Mouse (Mus musculus): ENCODE results near the gene Susd4. TPM values are rescaled to one million over a fixed set of nuclear protein-coding genes. Genes with fewer than 3 reads are reported as not detected.

Gene Susd4
- polyA plus RNA-seq, 1 experiment from 2014 or later = 37.4 TPM

GRCm38 (mm10) chr1:182927878-182928851 lies 164.5 kb downstream of the Susd4 start:
- H3K4me1 ChIP-seq (ENCODE audit: control insufficient read depth, insufficient read depth, low read length) = no peaks in the 10 kb centered on the region

GRCm38 (mm10) chr1:182935469-182935868 lies 171.8 kb downstream of the Susd4 start:
- Histone ChIP-seq H3K9ac (ENCODE audit: low read length) (no peak overlapping the region), H3K27ac (ENCODE audit: low read depth, low read length) (no peak overlapping the region), H3K4me1 (ENCODE audit: control insufficient read depth, insufficient read depth, low read length) (no peaks in the 10 kb centered on the region), H3K4me2 (ENCODE audit: low read length) (no peak overlapping the region), H3K9me3 (replicated peaks; ENCODE audit: control insufficient read depth, low read length) (no peaks in the 10 kb centered on the region), H3K4me3 (ENCODE audit: low read depth, low read length) (no peak overlapping the region), H3K36me3 (ENCODE audit: control insufficient read depth, insufficient read depth, low read length) (no peaks in the 10 kb centered on the region), H3K27me3 (replicated peaks; ENCODE audit: control insufficient read depth, insufficient read depth, low read length) (no peaks in the 10 kb centered on the region)
- ATAC-seq (no peak), DNase-seq (ENCODE audit: low spot score) (no peak)
- 51% methylated on average over 6 of the region's 6 CpGs for WGBS

More at GRCm38 (mm10) chr1:182927878-182928851, 164.5 kb downstream of the Susd4 start:
- 87% methylated on average over 19 of the region's 19 CpGs for WGBS
- no peak overlapping the region for H3K9ac ChIP-seq (ENCODE audit: low read length)
- H3K4me2 ChIP-seq (ENCODE audit: low read length) = no peak overlapping the region
- no peak overlapping the region for H3K27ac ChIP-seq (ENCODE audit: low read depth, low read length)
- ATAC-seq (no peak), DNase-seq (ENCODE audit: low spot score) (no peak)
- H3K4me3 ChIP-seq (ENCODE audit: low read depth, low read length) = no peak overlapping the region
- no peaks in the 10 kb centered on the region for H3K27me3 ChIP-seq (replicated peaks; ENCODE audit: control insufficient read depth, insufficient read depth, low read length)
- no peaks in the 10 kb centered on the region for H3K36me3 ChIP-seq (ENCODE audit: control insufficient read depth, insufficient read depth, low read length)
- H3K9me3 ChIP-seq (replicated peaks; ENCODE audit: control insufficient read depth, low read length) = no peaks in the 10 kb centered on the region

- no peak overlapping the region for H3K4me3 ChIP-seq (ENCODE audit: low read depth, low read length)
- no peak overlapping the region for H3K9ac ChIP-seq (ENCODE audit: low read length)
- no peaks in the 10 kb centered on the region for H3K36me3 ChIP-seq (ENCODE audit: control insufficient read depth, insufficient read depth, low read length)
- no peak overlapping the region for H3K27ac ChIP-seq (ENCODE audit: low read depth, low read length)
- DNase-seq (ENCODE audit: low spot score) = no peak
- no peaks in the 10 kb centered on the region for H3K9me3 ChIP-seq (replicated peaks; ENCODE audit: control insufficient read depth, low read length)
- WGBS = 43% methylated on average over 10 of the region's 10 CpGs
- H3K4me2 ChIP-seq (ENCODE audit: low read length) = no peak overlapping the region
- ATAC-seq = no peak
- H3K27me3 ChIP-seq (replicated peaks; ENCODE audit: control insufficient read depth, insufficient read depth, low read length) = no peaks in the 10 kb centered on the region
- peaks cover 3% of the 10 kb centered on the region; the same call in 1 of the 2 replicates for H3K4me1 ChIP-seq (ENCODE audit: control insufficient read depth, insufficient read depth, low read length)
Measured at GRCm38 (mm10) chr1:182937486-182938120, 173.9 kb downstream of the Susd4 start.

GRCm38 (mm10) chr1:182941921-182942320 lies 178.3 kb downstream of the Susd4 start:
- no peak for ATAC-seq

GRCm38 (mm10) chr1:182943911-182944310 lies 180.3 kb downstream of the Susd4 start:
- Histone ChIP-seq H3K4me2 (ENCODE audit: low read length) (no peak overlapping the region), H3K9me3 (replicated peaks; ENCODE audit: control insufficient read depth, low read length) (no peaks in the 10 kb centered on the region), H3K27ac (ENCODE audit: low read depth, low read length) (no peak overlapping the region), H3K9ac (ENCODE audit: low read length) (no peak overlapping the region), H3K27me3 (replicated peaks; ENCODE audit: control insufficient read depth, insufficient read depth, low read length) (no peaks in the 10 kb centered on the region), H3K4me3 (ENCODE audit: low read depth, low read length) (no peak overlapping the region), H3K36me3 (ENCODE audit: control insufficient read depth, insufficient read depth, low read length) (no peaks in the 10 kb centered on the region), H3K4me1 (ENCODE audit: control insufficient read depth, insufficient read depth, low read length) (peaks cover 3% of the 10 kb centered on the region; the same call in 1 of the 2 replicates)
- WGBS = 89% methylated on average over 3 of the region's 3 CpGs
- DNase-seq (ENCODE audit: low spot score) (no peak), ATAC-seq (no peak)

More at GRCm38 (mm10) chr1:182941921-182942320, 178.3 kb downstream of the Susd4 start:
- Histone ChIP-seq H3K9me3 (replicated peaks; ENCODE audit: control insufficient read depth, low read length) (no peaks in the 10 kb centered on the region), H3K4me2 (ENCODE audit: low read length) (no peak overlapping the region), H3K36me3 (ENCODE audit: control insufficient read depth, insufficient read depth, low read length) (no peaks in the 10 kb centered on the region), H3K27me3 (replicated peaks; ENCODE audit: control insufficient read depth, insufficient read depth, low read length) (no peaks in the 10 kb centered on the region), H3K4me3 (ENCODE audit: low read depth, low read length) (no peak overlapping the region), H3K27ac (ENCODE audit: low read depth, low read length) (no peak overlapping the region), H3K4me1 (ENCODE audit: control insufficient read depth, insufficient read depth, low read length) (peaks cover 3% of the 10 kb centered on the region; the same call in 1 of the 2 replicates), H3K9ac (ENCODE audit: low read length) (no peak overlapping the region)
- WGBS = 74% methylated on average over 2 of the region's 2 CpGs
- DNase-seq (ENCODE audit: low spot score) = no peak

- no peak for ATAC-seq
- H3K4me1 ChIP-seq (ENCODE audit: control insufficient read depth, insufficient read depth, low read length) = peaks cover 3% of the 10 kb centered on the region; the same call in 1 of the 2 replicates
- no peak for DNase-seq (ENCODE audit: low spot score)
- H3K4me3 ChIP-seq (ENCODE audit: low read depth, low read length) = no peak overlapping the region
- no peak overlapping the region for H3K27ac ChIP-seq (ENCODE audit: low read depth, low read length)
- WGBS = 81% methylated on average over 5 of the region's 5 CpGs
- no peak overlapping the region for H3K4me2 ChIP-seq (ENCODE audit: low read length)
- no peak overlapping the region for H3K9ac ChIP-seq (ENCODE audit: low read length)
- no peaks in the 10 kb centered on the region for H3K36me3 ChIP-seq (ENCODE audit: control insufficient read depth, insufficient read depth, low read length)
- no peaks in the 10 kb centered on the region for H3K9me3 ChIP-seq (replicated peaks; ENCODE audit: control insufficient read depth, low read length)
- no peaks in the 10 kb centered on the region for H3K27me3 ChIP-seq (replicated peaks; ENCODE audit: control insufficient read depth, insufficient read depth, low read length)
Measured at GRCm38 (mm10) chr1:182944638-182945037, 181.0 kb downstream of the Susd4 start.

GRCm38 (mm10) chr1:182945561-182945960 lies 181.9 kb downstream of the Susd4 start:
- 84% methylated on average over 6 of the region's 6 CpGs for WGBS
- H3K4me1 ChIP-seq (ENCODE audit: control insufficient read depth, insufficient read depth, low read length) = peaks cover 3% of the 10 kb centered on the region; the same call in 1 of the 2 replicates
- ATAC-seq = no peak

More at GRCm38 (mm10) chr1:182945561-182945960, 181.9 kb downstream of the Susd4 start:
- H3K9me3 ChIP-seq (replicated peaks; ENCODE audit: control insufficient read depth, low read length) = no peaks in the 10 kb centered on the region
- H3K4me2 ChIP-seq (ENCODE audit: low read length) = no peak overlapping the region
- H3K9ac ChIP-seq (ENCODE audit: low read length) = no peak overlapping the region
- DNase-seq (ENCODE audit: low spot score) = no peak
- H3K4me3 ChIP-seq (ENCODE audit: low read depth, low read length) = no peak overlapping the region
- no peaks in the 10 kb centered on the region for H3K36me3 ChIP-seq (ENCODE audit: control insufficient read depth, insufficient read depth, low read length)
- no peaks in the 10 kb centered on the region for H3K27me3 ChIP-seq (replicated peaks; ENCODE audit: control insufficient read depth, insufficient read depth, low read length)
- H3K27ac ChIP-seq (ENCODE audit: low read depth, low read length) = no peak overlapping the region

Measured in forebrain, embryonic 14.5 days (tissue).